Mouse (Mus musculus) neutrophil, adult 59 days (primary cell): ENCODE data around the gene Atp5b. TPM values are rescaled to one million over a fixed set of nuclear protein-coding genes. Genes with fewer than 3 reads are reported as not detected.

Experiments
- total RNA-seq, 2 experiments: library from RNA; stranded (reverse); gene quantifications; 1 replicate in 1 of 2; 2 replicates in 1 of 2; pipeline ENCODE4 v1.2.4; 2023

Gene Atp5b
- total RNA-seq, result 100 to 1,000 TPM; 522 to 523 TPM

DNA sequence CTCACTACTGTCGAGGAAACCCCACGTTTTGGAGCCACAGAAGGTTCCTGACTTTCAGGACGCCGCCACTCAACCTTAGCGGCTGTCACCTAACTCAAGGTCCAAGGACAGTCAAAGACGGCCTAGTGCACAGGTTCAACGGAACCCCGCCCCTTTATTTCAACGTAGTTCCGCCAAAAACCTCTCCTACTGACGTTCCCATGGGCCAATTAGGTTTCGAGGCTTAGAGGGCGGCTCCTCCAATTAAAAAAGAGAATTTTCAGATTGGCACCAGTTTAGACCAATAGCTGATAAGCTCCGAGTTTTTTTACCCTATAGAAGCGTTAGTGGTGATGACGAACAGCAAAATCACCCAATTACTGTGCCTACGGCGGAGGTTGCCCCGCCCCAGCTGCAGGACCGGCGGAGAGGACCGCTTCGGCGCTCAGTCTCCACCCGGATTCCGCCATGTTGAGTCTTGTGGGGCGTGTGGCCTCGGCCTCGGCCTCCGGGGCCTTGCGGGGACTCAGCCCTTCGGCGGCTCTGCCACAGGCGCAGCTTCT lies at the start of gene Atp5b:
Gene Atp5b, plus strand, starts transcription at position 394 of the 542 bp plus-strand sequence.

DNA sequence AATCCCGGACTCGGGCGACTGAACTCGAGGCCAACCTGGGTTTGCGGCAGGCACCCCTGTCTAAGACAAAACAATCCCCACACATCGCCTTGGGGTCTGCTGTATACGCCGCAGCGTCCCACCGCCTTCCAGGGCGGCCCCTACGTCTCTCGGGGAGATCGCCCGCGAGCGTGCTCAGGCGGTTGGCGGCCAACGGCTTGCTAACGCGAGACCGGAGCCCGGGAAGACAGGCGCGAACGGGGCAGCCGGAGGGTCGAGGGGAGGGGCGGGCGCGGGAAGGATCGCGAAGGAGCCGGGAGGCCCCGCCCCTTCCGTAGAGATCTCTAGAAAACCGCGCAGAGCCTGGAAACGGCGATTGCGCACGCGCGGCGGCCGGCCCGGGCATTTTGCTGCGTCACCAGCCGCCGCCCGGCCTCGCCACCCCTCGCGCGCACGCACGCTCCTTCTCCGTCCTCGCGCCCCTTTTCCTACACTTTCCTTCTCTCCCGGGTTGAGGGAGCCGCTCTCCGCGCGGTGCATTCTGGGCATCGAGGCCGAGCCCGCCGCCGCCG lies 24.4 kb upstream of the Atp5b start, which contains the start of gene Ptges3:
Gene Ptges3, plus strand, starts transcription at position 354 of the 551 bp plus-strand sequence.

DNA sequence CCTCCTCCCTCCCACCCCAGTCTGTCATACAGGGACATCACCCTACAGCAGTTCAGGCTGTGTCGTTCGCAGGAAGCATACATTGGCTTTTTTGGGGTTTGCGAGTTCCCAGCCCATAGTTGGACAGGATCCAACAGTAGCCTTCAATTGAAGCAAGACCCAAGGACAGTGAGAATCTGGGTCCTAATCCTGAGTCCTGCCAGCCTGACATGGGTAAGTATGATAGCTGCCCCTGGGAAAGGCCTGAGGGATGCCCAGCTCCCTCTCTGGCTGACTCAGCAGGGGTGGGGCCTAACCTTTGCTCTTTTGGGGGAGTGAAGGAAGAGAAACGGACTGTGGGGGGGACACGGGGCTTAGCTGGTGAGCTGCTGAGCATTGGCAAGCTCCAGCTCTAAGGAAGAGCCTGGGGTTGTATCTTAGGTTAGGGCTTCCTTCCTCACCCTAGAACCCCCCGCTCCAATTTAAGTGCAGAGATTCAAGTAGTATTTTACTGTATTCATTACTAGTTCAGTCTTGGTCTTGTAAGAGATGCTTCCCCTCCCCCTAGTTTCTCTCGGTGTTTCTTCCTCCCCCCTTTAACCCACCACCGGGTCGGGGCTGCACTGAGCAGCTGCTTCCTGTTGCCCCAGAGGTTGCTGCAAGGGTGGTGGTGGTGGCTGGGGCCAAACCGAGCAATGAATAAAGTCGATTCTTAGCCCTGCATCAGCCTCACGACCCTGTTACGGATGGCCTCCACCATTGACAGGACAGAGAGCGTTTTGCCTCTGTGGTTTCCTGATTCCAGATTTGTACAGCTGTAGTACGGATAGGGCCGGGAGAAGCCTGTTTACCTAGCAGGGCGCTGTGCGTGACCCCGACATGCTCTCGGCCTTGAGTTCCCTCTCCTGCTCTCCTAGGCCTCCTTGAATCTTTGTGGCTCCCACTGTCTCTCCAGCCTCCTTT lies 8.8 kb downstream of the Atp5b start, which contains the start of gene Baz2a:
Gene Baz2a, plus strand, starts transcription at position 14 of the 942 bp plus-strand sequence.

Other genes starting within 250 kb of the Atp5b start
- gene Rdh19, start 233.3 kb upstream of the Atp5b start, total RNA-seq, result not detected
- not detected for gene Rdh16f2, start 216.8 kb upstream of the Atp5b start, total RNA-seq
- gene Rdh7, start 194.5 kb upstream of the Atp5b start, total RNA-seq, result not detected
- not detected for gene Sdr9c7, start 184.8 kb upstream of the Atp5b start, total RNA-seq
- gene Hsd17b6, start 75.7 kb upstream of the Atp5b start, total RNA-seq, result not detected
- gene Prim1, start 68.1 kb upstream of the Atp5b start, total RNA-seq, result 10 to 100 TPM; 22.9 to 23.7 TPM
- gene Naca, start 47.7 kb upstream of the Atp5b start, total RNA-seq, result 100 to 1,000 TPM; 305 to 359 TPM
- gene Ptges3, start 24.3 kb upstream of the Atp5b start, total RNA-seq, result 10 to 100 TPM; 58.1 to 76.4 TPM
- gene Baz2a, start 8.3 kb downstream of the Atp5b start, total RNA-seq, result 10 to 100 TPM; 91.5 to 96.1 TPM
- 10 to 100 TPM in 1 of 2 experiments, 1 to 10 TPM in 1; 9.3 to 10.6 TPM for gene Rbms2, start 97.0 kb downstream of the Atp5b start, total RNA-seq
- gene Gls2, start 111.2 kb downstream of the Atp5b start, total RNA-seq, result under 1 TPM in 1 of 2 experiments, not detected in 1; 0.36 TPM
- gene Spryd4, start 128.5 kb downstream of the Atp5b start, total RNA-seq, result 1 to 10 TPM; 4.0 to 5.7 TPM
- not detected for gene Mip, start 142.6 kb downstream of the Atp5b start, total RNA-seq
- gene Timeless, start 148.8 kb downstream of the Atp5b start, total RNA-seq, result 10 to 100 TPM; 23.8 to 29.8 TPM
- under 1 TPM; 0.42 to 0.64 TPM for gene Apon, start 170.8 kb downstream of the Atp5b start, total RNA-seq
- not detected for gene Apof, start 185.4 kb downstream of the Atp5b start, total RNA-seq
- gene Stat2, start 187.3 kb downstream of the Atp5b start, total RNA-seq, result 10 to 100 TPM; 33.8 to 44.4 TPM
- gene Il23a, start 215.5 kb downstream of the Atp5b start, total RNA-seq, result not detected
- gene Pan2, start 220.1 kb downstream of the Atp5b start, total RNA-seq, result 10 to 100 TPM; 27.4 to 30.6 TPM
- gene Cnpy2, start 239.2 kb downstream of the Atp5b start, total RNA-seq, result 10 to 100 TPM; 26.9 to 36.3 TPM